Mouse (Mus musculus): Measurements from ENCODE around the gene Lama2.

The Lama2 gene

GRCm38 (mm10) chr10:27382887-27383609, 236.5 kb downstream of the Lama2 start:
- no peak for DNase-seq

GRCm38 (mm10) chr10:27378286-27378685, 241.3 kb downstream of the Lama2 start:
- DNase-seq, result no peak

GRCm38 (mm10) chr10:27344278-27344677, 275.3 kb downstream of the Lama2 start:
- no peak for DNase-seq

GRCm38 (mm10) chr10:27322410-27322990, 297.1 kb downstream of the Lama2 start:
- DNase-seq, result peak; percentile 6

- no peak for DNase-seq
Measured at GRCm38 (mm10) chr10:27307444-27307843, 312.1 kb downstream of the Lama2 start.

DNA sequence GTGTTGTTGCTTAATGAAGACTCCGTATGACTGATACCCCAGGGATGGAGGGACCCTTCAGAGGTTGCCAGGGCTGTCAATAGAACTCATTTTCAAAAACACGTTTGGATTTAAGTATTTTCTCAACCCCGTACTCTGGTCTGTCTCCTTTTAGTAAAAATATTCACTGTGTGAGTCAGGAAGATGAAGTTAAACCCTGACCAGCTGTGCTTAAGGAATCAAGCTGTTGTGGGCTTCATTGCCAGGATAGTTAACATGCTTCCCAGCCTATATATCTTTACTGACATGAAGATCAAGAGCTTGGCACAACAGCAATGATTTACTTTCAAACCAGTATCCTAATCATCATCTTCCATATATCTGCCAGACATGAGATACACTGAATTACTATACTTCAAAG, 314.3 kb downstream of the Lama2 start:
- DNase-seq, result no peak

DNA sequence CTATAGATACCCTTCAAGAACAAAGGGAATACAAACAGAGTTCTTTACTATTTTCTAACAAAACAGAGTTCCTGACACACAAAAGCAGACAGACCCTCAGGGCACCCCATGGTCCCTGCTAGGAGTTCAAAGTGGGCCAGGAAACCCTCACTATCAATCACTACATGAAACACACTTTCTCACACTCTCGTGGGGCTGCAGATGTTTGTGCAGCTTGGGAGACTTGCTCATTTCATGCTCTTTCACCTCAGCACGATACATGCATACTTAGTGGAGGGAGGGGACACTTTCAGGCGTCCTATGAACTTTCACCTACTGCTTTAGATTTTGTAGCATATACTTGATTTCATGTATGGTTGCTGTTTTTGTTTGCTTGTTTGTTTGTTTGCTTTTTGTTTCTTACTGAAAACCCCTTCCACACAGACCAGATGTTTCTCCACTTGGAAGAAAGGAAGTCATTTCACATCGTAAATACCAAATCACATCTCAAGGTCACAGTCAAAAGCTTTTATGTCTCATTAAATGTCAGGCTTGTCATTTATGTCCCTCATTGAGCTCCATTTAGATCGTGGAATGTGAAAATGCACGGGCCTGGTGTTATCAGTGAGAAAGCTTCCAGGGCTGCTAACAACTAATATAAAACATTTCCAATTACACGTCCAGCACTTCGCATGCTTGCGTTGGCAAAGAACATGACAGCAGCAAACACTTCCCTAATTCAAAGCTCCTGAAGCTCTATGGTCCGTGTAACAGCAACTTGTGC, 334.3 kb downstream of the Lama2 start:
- DNase-seq, result no peak

DNA sequence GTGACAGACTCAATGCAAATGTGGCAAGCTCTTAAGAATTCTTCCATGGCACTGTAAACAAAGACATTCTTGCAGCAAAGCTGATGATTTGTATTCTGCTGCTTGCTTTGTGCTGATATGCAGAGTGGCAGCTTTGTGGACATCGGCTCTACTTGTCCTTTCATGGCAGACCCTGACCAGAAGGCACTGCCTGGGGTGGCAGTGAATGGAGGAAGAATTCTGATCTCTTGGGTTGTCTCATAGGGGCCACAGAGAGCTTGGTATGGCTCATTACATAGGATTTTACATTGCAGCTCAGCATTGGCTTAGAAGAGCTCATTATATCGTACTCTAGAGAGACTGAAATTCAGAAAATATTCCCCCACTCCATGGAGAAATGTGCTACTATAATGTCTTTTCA, 352.1 kb downstream of the Lama2 start:
- DNase-seq, result no peak

DNA sequence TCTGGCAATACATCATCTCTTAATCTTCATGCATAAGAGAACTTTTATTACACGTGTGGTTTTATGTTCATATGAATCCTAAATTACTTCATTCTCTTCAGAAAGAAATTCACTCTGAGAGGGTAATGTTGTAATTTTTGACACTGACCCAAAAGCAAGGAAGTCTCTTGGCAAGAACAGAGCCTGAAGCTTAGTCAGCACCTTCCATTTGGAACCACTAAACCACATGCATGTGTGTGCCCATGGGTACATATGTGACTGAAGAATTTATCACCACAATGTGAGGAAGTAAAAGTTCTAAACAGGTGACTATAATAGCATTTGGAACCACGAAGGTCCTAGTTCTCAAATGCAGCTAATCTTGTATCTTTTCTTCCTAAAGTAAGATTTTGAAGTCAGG, 353.7 kb downstream of the Lama2 start:
- DNase-seq, result no peak

DNA sequence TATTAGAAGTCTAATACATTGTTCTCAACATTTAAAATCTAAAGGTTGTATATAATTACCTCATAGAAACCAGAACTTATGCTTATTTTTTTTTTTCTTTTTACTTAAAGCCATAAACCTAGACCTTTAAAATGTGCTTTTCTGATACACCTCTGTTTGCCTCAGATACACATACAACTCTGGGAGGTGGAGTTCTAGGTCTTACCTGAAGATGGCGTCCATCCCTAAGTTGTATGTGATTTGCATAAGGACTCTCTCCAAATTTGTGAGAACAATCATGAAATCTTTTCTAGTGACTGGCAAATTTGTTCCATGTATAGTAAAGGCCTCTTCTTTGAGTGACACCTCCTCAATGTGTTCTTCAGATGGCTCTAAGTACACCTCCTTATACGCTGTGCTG, 354.8 kb downstream of the Lama2 start:
- DNase-seq, result no peak

DNA sequence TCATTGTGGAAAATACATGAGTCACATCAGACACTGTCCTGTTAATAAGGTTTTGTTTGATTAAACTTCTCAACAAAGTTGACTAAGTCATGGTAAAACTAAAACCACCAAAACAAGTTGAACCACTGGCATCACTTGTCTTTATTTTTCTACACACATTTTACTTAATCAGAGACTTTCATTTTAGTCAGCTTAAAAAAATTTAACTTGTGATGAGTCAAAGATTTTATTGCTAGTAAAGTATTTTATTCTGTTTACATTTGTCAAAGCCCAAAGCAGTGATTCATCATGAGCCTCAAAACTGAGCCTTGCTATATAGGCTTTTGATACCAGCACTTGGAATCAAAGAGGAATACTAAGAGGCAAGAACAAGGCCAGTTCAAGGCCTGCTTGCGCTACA, 369.8 kb downstream of the Lama2 start:
- no peak for DNase-seq

- DNase-seq, result no peak
Measured at GRCm38 (mm10) chr10:27234755-27235154, 384.8 kb downstream of the Lama2 start.

GRCm38 (mm10) chr10:27233577-27233976, 386.0 kb downstream of the Lama2 start:
- DNase-seq, result no peak

DNA sequence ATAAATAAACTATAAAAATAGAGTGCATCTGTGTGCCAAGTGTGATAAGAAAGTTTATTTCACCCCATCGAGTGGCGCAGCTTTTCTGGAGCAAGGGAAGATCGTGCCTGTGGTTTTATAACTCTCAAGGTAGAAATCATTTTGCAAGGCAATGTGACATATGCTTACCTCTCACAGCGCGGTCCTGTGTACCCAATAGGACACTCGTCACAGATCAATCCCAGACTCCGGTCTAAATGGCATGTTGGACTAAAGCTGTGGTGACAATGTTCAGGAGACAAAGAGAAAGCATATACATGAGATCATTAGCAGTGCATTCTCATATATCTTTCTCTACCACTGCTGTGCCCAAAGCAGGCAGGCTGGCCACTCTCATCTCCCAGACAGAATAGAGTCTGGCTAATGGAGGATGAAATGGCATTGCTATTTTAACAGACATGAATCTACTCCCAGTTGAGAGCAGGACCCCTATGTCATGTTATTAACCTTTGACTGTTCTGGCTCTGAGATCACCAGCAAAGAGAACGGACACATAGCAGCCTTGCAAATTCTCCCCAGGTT, 395.7 kb downstream of the Lama2 start:
- DNase-seq, result no peak

- DNase-seq, result no peak
Measured at GRCm38 (mm10) chr10:27222639-27223315, 396.8 kb downstream of the Lama2 start.

- DNase-seq, result no peak
Measured at GRCm38 (mm10) chr10:27219698-27220097, 399.9 kb downstream of the Lama2 start.

GRCm38 (mm10) chr10:27207320-27207719, 412.2 kb downstream of the Lama2 start:
- no peak for DNase-seq

GRCm38 (mm10) chr10:27198443-27198842, 421.1 kb downstream of the Lama2 start:
- DNase-seq, result no peak

DNA sequence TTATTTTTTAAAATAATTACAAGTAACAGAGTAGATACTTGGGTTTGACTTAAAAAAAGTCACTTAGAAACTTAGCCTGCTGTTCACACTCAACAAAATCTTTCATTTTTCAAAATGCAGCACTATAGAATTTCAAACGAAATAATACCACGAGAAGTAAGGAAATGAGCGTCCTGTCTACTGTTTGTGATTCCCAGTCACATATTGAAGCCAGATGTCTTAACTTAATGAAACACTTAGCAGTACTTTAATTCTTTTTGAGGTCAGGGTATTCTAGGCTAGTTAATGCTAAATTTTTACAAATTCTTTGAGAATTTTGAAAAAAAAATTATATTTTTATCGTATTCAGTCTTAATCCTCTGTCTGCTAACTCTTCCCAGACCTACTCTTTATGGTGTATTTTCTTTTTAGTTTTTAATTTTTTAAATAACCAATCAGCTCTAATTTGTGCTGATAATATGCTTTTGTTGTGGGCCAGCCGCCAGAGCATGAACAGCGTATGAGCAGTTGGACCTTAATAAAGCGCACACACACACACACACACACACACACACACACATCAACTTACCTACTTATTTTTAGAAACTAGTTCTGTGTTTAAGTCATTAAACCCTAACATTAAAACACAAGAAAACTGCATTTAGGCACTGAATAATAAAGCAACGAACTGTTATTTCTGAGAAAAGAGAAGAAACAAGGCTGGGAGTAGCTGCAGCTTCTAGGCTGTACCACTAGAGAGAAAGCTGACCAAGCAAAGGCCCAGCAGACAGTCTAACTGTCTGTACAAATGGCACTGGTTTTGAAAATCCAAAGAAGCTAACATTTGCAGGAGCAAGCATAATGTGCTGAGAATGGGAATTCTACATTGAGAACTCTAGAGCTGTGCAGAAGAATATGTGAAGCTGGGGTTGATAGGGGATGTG, 425.3 kb downstream of the Lama2 start:
- DNase-seq, result no peak

- peak; percentile 4 for DNase-seq
Measured at GRCm38 (mm10) chr10:27188630-27189365, 430.8 kb downstream of the Lama2 start.

DNA sequence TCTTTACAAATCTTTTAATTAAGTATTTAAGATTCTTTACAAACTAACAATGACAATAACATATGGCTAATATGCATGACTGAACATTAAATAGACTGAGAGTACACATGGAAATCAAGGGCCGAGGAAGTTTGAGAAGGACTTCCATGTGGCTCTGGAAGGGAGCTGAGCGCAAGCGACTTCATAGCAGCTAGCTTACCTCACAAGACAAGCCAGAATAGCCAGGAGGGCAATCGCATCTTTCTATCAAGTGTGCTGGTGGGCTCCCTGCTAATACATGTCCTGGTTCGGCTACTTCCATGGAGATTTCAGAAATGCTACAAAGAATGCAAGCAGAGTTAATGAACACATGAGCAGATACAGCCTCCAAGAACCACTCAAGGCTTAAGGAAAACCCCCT, 435.4 kb downstream of the Lama2 start:
- DNase-seq, result no peak

Measured in cerebellum, adult 9-10 months (tissue).